Mouse (Mus musculus): ENCODE measurements around the gene Fcer2a. TPM values are rescaled to one million over a fixed set of nuclear protein-coding genes. Genes with fewer than 3 reads are reported as not detected.
A peak's percentile ranks its signal among the peaks of the same experiment; 100 is the strongest.

The Fcer2a gene
- polyA plus RNA-seq, 2 experiments: 0.19 to 0.25 TPM

DNA sequence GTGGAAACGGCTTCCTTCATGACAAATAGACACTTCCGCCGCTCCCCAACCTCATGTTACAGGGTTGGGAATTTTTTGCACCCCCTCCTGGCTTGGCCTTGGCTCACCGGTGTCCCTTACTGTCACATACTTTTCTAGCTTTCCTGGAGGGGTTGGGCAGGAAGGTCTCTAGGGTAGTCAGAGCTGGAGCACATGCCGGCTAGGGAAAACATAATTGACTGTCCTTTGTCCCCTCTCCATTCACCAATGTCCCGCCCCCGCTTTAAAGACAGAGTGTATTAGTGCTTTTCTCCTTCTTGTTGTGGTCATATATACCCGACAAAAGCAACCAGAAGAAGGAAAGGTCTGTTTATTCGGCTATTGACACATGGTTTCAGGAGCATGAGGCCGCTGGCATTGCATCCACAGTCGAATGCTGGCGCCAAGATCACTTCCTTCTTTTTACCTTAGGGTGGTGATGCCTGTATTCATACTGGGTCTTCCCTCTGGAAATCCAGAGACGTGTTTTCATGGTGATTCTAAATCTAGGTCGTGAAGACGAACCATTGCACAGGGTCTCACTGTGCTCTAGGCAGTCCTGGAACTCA, 16.9 kb downstream of the Fcer2a start:
- 4% methylated on average over 15 of the region's 15 CpGs for WGBS
- H3K36me3 ChIP-seq (ENCODE audit: control insufficient read depth, insufficient read depth, low read length): peaks cover 29% of the 10 kb centered on the region
- ATAC-seq (ENCODE audit: low FRiP score, low read depth) (0 out of 2 replicates have a peak, but pooled peaks have one; percentile 1), DNase-seq (ENCODE audit: low spot score) (no peak)
- H3K9me3 ChIP-seq (ENCODE audit: control insufficient read depth, low read length): no peaks in the 10 kb centered on the region
- peak overlapping the region; percentile 89 for H3K4me2 ChIP-seq (replicated peaks; ENCODE audit: low read depth, low read length, severe bottlenecking)
- H3K9ac ChIP-seq (ENCODE audit: low read depth, low read length, severe bottlenecking): peak overlapping the region; percentile 97
- H3K27ac ChIP-seq (replicated peaks; ENCODE audit: low read depth, low read length): peak overlapping the region; percentile 88; the same call in 1 of the 2 replicates
- H3K4me1 ChIP-seq (ENCODE audit: control insufficient read depth, insufficient read depth, low read length): peaks cover 7% of the 10 kb centered on the region
- H3K4me3 ChIP-seq (replicated peaks; ENCODE audit: low read length): peak overlapping the region; percentile 90
- TF ChIP-seq POLR2A (IDR thresholded peaks at IDR 0.05; ENCODE audit: borderline replicate concordance, extremely low read depth, insufficient read depth, insufficient read length): no peak
- H3K27me3 ChIP-seq (ENCODE audit: control insufficient read depth, insufficient read depth, low read length): no peaks in the 10 kb centered on the region

- no peaks in the 10 kb centered on the region for H3K9me3 ChIP-seq (ENCODE audit: control insufficient read depth, low read length)
- peaks cover 26% of the 10 kb centered on the region for H3K36me3 ChIP-seq (ENCODE audit: control insufficient read depth, insufficient read depth, low read length)
- H3K4me3 ChIP-seq (replicated peaks; ENCODE audit: low read length): peak within 1 kb of the TSS; percentile 90
- DNase-seq (ENCODE audit: low spot score): peak; percentile 93
- no peaks in the 10 kb centered on the region for H3K27me3 ChIP-seq (ENCODE audit: control insufficient read depth, insufficient read depth, low read length)
- peak within 1 kb of the TSS; percentile 89 for H3K4me2 ChIP-seq (replicated peaks; ENCODE audit: low read depth, low read length, severe bottlenecking)
- WGBS: 2% methylated on average over 60 of the region's 61 CpGs
- H3K4me1 ChIP-seq (ENCODE audit: control insufficient read depth, insufficient read depth, low read length): peaks cover 7% of the 10 kb centered on the region
- peak; percentile 90 for ATAC-seq (ENCODE audit: low FRiP score, low read depth)
- peak within 1 kb of the TSS; percentile 97 for H3K9ac ChIP-seq (ENCODE audit: low read depth, low read length, severe bottlenecking)
- H3K27ac ChIP-seq (replicated peaks; ENCODE audit: low read depth, low read length): peak within 1 kb of the TSS; percentile 88
- 0 out of 2 replicates have a peak, but pooled peaks have one; percentile 50 for TF ChIP-seq POLR2A (IDR thresholded peaks at IDR 0.05; ENCODE audit: borderline replicate concordance, extremely low read depth, insufficient read depth, insufficient read length)
Measured at GRCm38 (mm10) chr8:3676131-3676992, 17.6 kb downstream of the Fcer2a start, which contains the start of gene Trappc5. Trappc5 (plus strand) TSS chr8:3676299.

- TF ChIP-seq POLR2A (IDR thresholded peaks at IDR 0.05; ENCODE audit: borderline replicate concordance, extremely low read depth, insufficient read depth, insufficient read length): no peak
- Histone ChIP-seq H3K9me3 (ENCODE audit: control insufficient read depth, low read length) (no peaks in the 10 kb centered on the region), H3K27ac (replicated peaks; ENCODE audit: low read depth, low read length) (no peak overlapping the region), H3K4me1 (ENCODE audit: control insufficient read depth, insufficient read depth, low read length) (peaks cover 7% of the 10 kb centered on the region), H3K4me2 (replicated peaks; ENCODE audit: low read depth, low read length, severe bottlenecking) (no peak overlapping the region), H3K9ac (ENCODE audit: low read depth, low read length, severe bottlenecking) (no peak overlapping the region), H3K27me3 (ENCODE audit: control insufficient read depth, insufficient read depth, low read length) (no peaks in the 10 kb centered on the region), H3K4me3 (replicated peaks; ENCODE audit: low read length) (no peak overlapping the region), H3K36me3 (ENCODE audit: control insufficient read depth, insufficient read depth, low read length) (peaks cover 10% of the 10 kb centered on the region)
- WGBS: 53% methylated on average over 3 of the region's 3 CpGs
- DNase-seq (ENCODE audit: low spot score): no peak
- no peak for ATAC-seq (ENCODE audit: low FRiP score, low read depth)
Measured at GRCm38 (mm10) chr8:3674671-3675070, 19.3 kb downstream of the Fcer2a start.

- Histone ChIP-seq H3K4me3 (replicated peaks; ENCODE audit: low read length) (peak within 1 kb of the TSS; percentile 54), H3K27me3 (ENCODE audit: control insufficient read depth, insufficient read depth, low read length) (no peaks in the 10 kb centered on the region), H3K27ac (replicated peaks; ENCODE audit: low read depth, low read length) (peak within 1 kb of the TSS; percentile 70), H3K36me3 (ENCODE audit: control insufficient read depth, insufficient read depth, low read length) (no peaks in the 10 kb centered on the region), H3K9ac (ENCODE audit: low read depth, low read length, severe bottlenecking) (peak within 1 kb of the TSS; percentile 62), H3K9me3 (ENCODE audit: control insufficient read depth, low read length) (no peaks in the 10 kb centered on the region), H3K4me1 (ENCODE audit: control insufficient read depth, insufficient read depth, low read length) (peaks cover 2% of the 10 kb centered on the region; the same call in 1 of the 2 replicates), H3K4me2 (replicated peaks; ENCODE audit: low read depth, low read length, severe bottlenecking) (peak within 1 kb of the TSS; percentile 64)
- peak; percentile 87 for ATAC-seq (ENCODE audit: low FRiP score, low read depth)
- TF ChIP-seq POLR2A (IDR thresholded peaks at IDR 0.05; ENCODE audit: borderline replicate concordance, extremely low read depth, insufficient read depth, insufficient read length): 0 out of 2 replicates have a peak, but pooled peaks have one; percentile 37
- under 1% methylated on average over 23 of the region's 23 CpGs for whole genome bisulfite sequencing
- peak; percentile 89 for DNase-seq (ENCODE audit: low spot score)
Measured at GRCm38 (mm10) chr8:3671980-3672491, 21.9 kb downstream of the Fcer2a start, which contains the start of gene Fcor. Fcor (minus strand) TSS chr8:3672362.

DNA sequence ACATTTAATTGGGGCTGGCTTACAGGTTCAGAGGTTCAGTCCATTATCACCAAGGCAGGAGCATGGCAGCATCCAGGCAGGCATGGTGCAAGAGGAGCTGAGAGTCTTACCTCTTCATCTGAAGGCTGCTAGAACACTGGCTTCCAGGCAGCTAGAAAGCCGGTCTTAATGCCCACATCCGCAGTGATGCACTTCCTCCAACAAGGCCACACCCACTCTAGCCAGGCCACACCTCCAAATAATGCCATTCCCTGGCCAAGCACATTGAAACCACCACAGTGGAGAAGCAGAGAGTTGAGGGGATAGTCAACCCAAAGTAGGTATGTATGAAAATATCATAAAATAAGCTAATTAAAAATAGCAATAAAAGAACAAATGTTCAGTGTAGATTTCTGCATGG, 23.6 kb downstream of the Fcer2a start:
- Histone ChIP-seq H3K4me2 (replicated peaks; ENCODE audit: low read depth, low read length, severe bottlenecking) (no peak overlapping the region), H3K4me3 (replicated peaks; ENCODE audit: low read length) (no peak overlapping the region), H3K9ac (ENCODE audit: low read depth, low read length, severe bottlenecking) (no peak overlapping the region), H3K4me1 (ENCODE audit: control insufficient read depth, insufficient read depth, low read length) (no peaks in the 10 kb centered on the region), H3K27me3 (ENCODE audit: control insufficient read depth, insufficient read depth, low read length) (no peaks in the 10 kb centered on the region), H3K9me3 (ENCODE audit: control insufficient read depth, low read length) (no peaks in the 10 kb centered on the region), H3K27ac (replicated peaks; ENCODE audit: low read depth, low read length) (no peak overlapping the region), H3K36me3 (ENCODE audit: control insufficient read depth, insufficient read depth, low read length) (no peaks in the 10 kb centered on the region)
- DNase-seq (ENCODE audit: low spot score): no peak
- WGBS: 73% methylated on average over 2 of the region's 2 CpGs
- ATAC-seq (ENCODE audit: low FRiP score, low read depth): no peak
- no peak for TF ChIP-seq POLR2A (IDR thresholded peaks at IDR 0.05; ENCODE audit: borderline replicate concordance, extremely low read depth, insufficient read depth, insufficient read length)
